Mouse (Mus musculus) olfactory bulb, adult 2 months (tissue): Measurements from ENCODE around the gene Patj.

Experiments
- CTCF ChIP-seq: fragments of 200-500 bp; IDR thresholded peaks from 2 replicates; pipeline ENCODE4 v1.5.1; 2012; ENCODE audit warnings: low read depth, mild to moderate bottlenecking, low read length, moderate library complexity; ENCODE audit not compliant: insufficient read depth
- POLR2A ChIP-seq: fragments of 200-500 bp; IDR thresholded peaks from 2 replicates; pipeline ENCODE4 v1.6.1; 2012; ENCODE audit warnings: mild to moderate bottlenecking, low read depth, low read length, moderate library complexity; ENCODE audit not compliant: insufficient read depth

GRCm38 (mm10) chr4:98564196-98564865, 168.7 kb downstream of the Patj start:
- TF ChIP-seq POLR2A (no peak), CTCF (no peak)
